Mouse (Mus musculus) cerebellum, postnatal 25 days (tissue): ENCODE results near the gene Mlx.

ENCODE experiments used
- DNase-seq, 2 experiments: peaks; one replicate each; pipeline ENCODE4 v3.0.0; 2021; ENCODE audit warnings: mixed read lengths in 2 of 2

The Mlx gene

DNA sequence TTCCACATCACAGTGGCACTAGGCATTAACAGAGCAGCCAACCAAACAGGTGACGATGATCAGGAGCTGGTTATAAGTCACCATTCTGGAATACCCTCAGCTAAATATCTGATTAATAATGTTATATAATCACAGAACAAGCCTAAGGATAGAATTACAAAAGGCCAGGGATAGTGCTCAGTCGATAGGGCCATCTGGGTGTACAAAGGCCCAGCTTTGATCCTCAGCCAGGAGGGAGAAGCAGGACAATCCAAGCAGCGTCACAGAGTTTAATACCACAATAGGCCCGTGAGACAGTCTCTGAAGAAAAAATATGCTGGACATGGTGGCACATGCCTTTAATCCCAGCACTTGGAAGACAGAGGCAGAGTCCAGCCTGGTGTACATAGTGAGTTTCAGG, 22.3 kb downstream of the Mlx start:
- DNase-seq: no peak

GRCm38 (mm10) chr11:101110708-101111107, 23.6 kb downstream of the Mlx start:
- DNase-seq: no peak

DNA sequence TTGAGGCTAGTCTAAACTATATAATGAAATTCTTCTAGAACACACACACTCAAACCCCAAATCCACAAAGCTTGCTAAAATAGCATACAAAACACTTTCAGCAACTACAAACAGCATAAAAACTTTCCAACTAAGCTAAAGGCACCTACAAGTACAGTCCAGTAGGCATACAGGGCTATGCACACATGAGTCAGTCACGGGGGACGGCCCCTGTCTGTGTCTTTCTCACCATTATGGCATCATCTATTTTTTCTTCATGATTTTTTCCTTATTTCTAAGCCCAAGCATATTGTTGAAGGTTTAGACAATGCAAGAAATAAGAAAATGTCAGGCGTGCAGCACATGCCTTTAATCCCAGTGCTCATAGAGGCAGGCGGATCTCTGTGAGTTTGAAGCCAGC, 24.1 kb downstream of the Mlx start:
- no peak for DNase-seq

DNA sequence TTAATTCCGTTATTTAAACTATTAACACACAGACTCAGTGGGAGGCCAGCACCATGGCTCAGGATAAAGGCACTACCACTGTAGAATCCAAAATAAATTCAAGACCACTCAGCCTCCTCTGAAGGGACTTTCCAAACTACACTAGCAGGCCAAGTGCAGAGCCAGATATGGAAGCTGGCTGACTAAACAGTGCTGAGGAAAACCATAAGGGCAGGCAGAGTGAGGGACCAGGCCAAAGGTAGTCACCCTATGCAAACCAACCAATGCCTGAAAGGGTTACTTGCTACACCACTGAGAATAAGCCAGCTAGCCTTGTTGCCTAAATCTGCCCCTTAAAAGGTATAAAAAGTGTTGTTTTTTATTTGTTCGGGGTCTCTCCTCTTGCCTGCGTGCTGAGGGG, 25.1 kb downstream of the Mlx start:
- DNase-seq: no peak

GRCm38 (mm10) chr11:101115564-101115963, 28.5 kb downstream of the Mlx start:
- DNase-seq: no peak

DNA sequence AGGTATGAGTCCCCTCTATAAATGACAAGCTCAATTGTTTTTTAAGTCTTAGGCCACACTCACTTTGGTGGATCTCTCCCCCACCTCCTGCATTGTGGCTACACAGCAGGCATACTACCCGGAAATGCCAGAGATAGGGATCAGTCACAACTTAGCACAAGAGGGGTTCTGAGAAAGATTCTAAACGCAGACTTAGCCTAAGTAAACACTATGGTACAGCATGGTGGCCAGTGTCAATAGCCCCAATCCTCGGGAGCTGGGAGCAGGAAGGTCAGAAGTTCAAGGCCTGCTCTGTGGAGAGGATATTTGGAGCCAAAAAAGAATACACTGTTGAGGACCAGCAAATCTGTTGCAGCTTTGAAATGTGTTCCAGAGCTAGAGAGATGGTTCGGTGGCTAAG, 31.0 kb downstream of the Mlx start:
- DNase-seq: no peak

DNA sequence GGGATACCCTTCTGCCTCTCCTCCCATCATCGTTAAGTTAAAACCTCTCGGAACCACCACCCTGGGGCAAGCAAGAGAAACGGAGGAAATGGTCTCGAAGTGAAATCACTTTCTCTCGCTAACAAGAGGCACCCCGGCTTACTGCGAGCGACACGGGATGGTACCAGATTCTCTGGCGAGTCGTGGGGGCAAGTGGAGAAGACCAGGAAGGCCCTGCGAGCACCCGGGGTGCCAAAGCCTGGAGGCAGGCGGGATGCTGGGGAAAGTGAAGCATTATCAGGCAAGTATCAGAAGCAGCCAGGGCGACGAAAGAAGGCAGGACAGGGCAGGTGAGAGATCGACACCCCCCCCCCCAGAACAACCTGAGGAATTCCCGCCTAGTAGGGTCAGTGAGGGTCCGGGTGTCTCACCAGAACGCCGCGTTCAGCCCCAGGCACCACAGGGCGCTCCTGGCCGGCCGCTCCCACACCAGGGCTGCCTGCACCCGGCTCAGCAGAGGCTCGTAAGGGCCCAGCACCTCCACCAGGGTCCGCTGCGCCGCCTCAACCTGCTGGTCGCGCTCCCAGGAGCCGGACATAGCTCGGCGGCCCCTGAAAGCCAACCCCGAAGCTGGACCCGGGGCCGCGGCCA, 32.2 kb downstream of the Mlx start:
- no peak for DNase-seq

DNA sequence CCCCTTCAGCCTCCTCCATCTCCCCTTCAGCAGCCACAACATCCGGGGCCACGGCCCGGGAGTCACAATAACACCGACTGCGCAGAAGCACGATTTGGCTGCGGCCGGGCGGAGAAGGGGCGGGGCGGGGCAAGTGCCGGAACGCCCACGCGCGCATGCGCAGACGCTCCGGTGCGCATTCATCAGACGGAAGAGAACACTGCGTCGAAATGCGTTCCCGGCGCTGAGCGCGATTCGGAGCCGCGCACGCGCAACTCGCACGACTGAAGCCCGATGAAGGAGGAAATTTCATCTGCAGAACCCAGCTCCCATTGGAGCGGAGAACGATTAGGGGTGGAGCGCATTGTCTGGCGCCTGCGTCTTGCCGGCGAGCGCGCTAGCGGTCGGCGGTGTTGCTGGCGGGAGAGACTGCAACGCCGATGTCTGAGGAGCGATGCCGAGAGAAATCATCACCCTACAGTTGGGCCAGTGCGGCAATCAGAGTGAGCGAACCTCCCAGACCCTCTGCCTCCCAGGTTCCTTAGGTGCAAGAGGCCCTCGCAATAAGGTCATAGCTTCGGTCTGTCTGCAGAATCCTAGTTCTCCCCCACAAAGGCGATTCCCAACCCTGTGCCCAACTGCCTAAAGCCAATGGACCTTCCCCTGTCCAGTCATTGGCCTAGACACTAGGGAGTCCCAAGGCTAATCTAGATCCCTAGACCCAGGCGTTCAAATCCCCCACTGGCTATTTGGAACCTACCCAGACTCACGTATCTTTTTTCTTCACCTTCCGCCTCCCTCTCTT, 32.9 kb downstream of the Mlx start, which contains the start of the genes Retreg3 and Tubg1:
Gene Retreg3, minus strand, starts transcription at position 133 of the 784 bp plus-strand sequence.
Gene Tubg1, plus strand, starts transcription at position 178 of the 784 bp plus-strand sequence.
- DNase-seq: peak; percentile 100

DNA sequence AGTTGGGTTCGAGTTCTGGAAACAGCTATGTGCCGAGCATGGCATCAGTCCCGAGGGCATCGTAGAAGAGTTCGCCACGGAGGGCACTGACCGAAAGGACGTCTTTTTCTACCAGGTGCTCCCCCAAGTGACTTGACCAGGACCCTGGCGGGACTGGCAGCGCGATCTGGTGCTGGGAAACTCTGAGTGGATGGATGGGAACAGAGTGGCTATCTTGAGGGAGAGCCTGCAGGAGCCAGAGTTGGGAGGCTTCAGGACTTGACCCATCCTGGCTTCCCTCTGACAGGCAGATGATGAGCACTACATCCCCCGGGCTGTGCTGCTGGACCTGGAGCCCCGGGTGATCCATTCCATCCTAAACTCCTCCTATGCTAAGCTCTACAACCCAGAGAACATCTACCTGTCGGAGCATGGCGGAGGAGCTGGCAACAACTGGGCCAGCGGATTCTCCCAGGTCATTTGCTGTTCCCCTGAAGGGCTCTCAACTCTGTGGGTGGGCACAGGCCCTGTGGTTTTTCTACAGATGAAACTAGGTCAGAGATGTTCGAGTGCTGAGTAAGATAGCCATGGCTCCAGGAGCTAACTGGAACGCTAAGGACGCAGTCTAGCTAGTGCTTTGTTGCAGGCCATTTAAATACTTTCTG, 33.6 kb downstream of the Mlx start:
- no peak for DNase-seq

DNA sequence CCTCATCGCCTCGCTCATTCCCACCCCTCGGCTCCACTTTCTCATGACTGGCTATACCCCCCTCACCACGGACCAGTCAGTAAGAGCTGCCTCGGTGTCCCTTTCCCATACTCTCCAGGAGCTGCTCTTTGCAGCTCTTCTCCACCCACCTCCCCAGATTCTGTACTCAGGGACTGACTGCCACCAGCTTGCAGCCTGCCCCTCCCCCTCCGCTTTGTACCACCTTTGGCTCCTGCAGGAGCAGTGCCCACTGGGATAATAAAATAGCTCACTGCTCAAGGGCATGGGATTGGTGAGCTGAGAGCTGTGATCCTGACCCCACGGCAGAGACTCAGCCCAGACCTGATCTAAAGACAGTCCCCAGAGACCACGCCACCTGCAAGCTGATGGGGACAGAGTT, 37.4 kb downstream of the Mlx start:
- peak in 1 of 2 experiments; percentile 56 for DNase-seq

DNA sequence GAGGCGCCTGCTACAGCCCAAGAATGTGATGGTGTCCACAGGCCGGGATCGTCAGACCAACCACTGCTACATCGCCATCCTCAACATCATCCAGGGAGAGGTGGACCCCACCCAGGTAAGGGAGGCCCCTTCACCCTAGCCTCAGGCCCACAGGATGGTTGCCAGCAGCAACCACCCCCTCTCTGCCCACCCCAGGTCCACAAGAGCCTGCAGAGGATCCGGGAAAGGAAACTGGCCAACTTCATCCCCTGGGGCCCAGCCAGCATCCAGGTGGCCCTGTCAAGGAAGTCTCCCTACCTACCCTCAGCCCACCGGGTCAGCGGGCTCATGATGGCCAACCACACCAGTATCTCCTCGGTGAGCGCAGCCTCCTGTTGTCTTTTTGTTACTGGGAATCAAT, 37.9 kb downstream of the Mlx start:
- peak in 1 of 2 experiments; percentile 47 for DNase-seq

DNA sequence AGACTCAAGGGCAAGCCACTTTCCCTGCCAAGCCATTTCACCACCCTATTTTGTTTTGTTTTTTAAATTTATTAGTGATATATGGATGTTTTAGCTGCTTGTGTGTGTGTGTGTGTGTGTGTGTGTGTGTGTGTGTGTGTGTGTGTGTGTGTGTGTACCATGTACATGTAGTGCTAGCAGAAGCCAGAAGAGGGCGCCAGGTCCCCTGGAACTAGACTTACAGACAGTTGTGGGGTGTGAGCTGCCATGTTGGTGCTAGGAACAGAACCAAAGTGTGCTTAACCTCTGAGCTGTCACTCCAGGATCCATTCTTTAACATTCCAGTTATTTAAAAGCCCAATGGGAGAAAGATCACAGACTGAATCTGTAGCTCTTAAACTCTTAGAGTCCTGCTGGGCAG, 40.0 kb downstream of the Mlx start:
- peak in 1 of 2 experiments; percentile 62 for DNase-seq

DNA sequence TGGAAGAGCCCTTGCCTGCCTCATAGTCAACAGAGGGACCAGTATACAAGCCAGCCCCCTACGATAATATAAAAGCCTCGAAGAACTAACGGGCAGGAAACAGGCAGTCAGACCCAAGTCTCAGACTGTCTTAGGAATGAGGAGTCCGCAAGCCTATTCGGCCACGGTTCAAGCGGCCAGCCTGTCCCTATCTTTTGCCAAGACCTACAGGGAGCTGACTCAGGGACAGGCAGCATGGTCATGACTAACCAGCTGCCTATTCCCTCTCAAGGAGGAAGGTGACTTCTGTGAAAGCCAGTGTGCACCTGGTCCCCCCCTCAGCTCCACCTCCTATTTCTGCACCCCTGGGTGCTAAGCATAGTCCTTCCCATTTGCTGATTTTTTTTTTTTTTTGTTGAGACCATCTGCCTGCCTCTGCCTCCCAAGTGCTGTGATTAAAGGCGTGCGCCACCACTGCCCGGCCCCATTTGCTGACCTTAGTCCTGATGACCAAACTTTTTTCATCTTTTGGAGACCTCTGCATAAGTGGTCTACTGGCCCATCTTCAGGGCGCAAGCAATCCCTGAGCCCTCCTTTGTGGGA, 42.0 kb downstream of the Mlx start:
- peak; percentile 81 to 86 for DNase-seq

GRCm38 (mm10) chr11:101130056-101130756, 43.1 kb downstream of the Mlx start:
- DNase-seq: peak; percentile 55 to 63

DNA sequence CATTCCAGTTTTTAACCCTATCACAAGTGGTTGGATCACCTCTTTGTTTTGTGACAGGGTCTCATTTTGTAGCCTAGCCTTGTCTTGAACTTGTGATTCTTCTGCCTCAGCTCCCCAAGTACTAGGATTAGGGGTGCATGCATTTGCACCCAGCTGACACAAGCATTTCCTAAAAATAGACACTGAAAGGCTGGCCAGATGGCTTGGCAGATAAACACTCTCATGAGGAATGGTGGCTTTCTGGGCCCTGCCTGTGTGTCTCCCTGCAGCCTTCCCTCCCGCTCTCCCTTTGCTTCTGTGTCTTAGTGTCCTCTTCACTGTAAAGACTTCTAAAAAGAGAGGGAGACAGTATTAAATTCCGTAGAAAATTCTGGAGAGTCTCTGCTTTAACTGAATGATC, 44.1 kb downstream of the Mlx start:
- peak; percentile 63 to 76 for DNase-seq

- peak; percentile 38 to 65 for DNase-seq
Observed at GRCm38 (mm10) chr11:101131701-101132100, 44.6 kb downstream of the Mlx start.

- DNase-seq: no peak
Observed at GRCm38 (mm10) chr11:101133037-101133436, 46.0 kb downstream of the Mlx start.

GRCm38 (mm10) chr11:101134217-101134865, 47.3 kb downstream of the Mlx start:
- peak; percentile 27 to 57 for DNase-seq

DNA sequence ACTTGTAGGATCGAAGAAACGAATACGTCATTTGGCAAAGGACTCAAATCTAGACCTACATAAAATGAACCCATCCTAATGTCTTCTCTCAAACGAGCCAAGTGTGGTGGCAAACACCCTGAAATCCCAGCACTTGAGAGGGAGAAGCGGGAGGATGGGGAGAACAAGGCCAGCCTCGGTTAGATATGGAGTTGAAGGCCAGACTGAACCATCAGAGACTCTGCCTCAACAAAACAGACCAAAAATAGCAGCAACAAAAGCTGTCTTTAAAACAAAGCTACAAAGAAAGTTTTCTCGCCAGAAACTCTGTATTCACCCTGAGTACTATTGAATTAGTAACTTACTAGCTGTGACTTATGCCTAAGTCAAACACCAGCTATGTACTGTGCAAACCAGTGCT, 49.9 kb downstream of the Mlx start:
- DNase-seq: no peak

- DNase-seq: no peak
Observed at GRCm38 (mm10) chr11:101138536-101139181, 51.6 kb downstream of the Mlx start.

DNA sequence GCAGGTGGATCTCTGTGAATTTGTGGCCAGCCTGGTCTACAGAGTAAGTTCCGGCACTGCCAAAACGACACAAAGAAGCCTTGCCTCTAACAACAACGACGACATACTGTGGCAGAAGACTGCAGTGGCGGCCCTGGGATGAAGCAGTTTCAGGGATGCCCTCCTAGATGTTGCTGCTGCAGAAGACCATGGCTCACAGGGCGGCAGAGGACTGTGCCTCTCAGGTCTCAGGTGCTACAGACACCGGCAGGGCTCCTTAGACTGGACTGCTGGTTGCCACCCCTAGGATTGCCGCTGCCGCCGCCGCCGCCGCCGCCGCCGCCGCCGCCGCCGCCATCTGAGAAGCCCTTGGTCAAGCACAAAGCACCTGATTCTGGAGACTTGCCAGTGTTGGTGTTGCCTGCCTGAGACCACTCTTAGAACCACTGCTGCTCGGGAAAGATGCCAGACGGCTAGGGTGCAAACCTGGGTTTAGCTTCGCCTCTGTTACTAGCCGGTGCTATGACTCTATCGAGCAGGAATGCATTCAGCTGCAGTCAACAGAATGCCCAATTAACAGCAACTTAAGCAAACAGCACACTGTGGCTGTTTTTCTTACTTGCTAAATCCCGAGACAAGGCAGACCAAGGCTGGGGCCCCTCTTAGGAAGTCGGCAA, 53.2 kb downstream of the Mlx start:
- DNase-seq: peak; percentile 48 to 49
